Mouse (Mus musculus) gastrocnemius, postnatal 4 days (tissue): ENCODE measurements at regions not wholly inside any gene's neighbourhood (a gene's known extent, or its start where the extent isn't known, plus 50 kb on each side); places are given as distances from the start of the nearest gene placed in this dataset.

Experiments
- DNase-seq, 2 experiments: peaks; one replicate each; pipeline ENCODE4 v3.0.0; 2021 to 2022; ENCODE audit warnings: low spot score in 2 of 2, mixed read lengths in 2 of 2

- no peak for DNase-seq
Observed at GRCm38 (mm10) chr3:131917734-131918534, 167.2 kb upstream of the Dkk2 start.

- peak in 1 of 2 experiments; percentile 37 for DNase-seq
Observed at GRCm38 (mm10) chr3:131919476-131919875, 165.6 kb upstream of the Dkk2 start.

GRCm38 (mm10) chr3:131921161-131921560 lies 163.9 kb upstream of the Dkk2 start:
- DNase-seq: peak in 1 of 2 experiments; percentile 12

- no peak for DNase-seq
Observed at GRCm38 (mm10) chr3:131922733-131923132, 162.4 kb upstream of the Dkk2 start.

DNA sequence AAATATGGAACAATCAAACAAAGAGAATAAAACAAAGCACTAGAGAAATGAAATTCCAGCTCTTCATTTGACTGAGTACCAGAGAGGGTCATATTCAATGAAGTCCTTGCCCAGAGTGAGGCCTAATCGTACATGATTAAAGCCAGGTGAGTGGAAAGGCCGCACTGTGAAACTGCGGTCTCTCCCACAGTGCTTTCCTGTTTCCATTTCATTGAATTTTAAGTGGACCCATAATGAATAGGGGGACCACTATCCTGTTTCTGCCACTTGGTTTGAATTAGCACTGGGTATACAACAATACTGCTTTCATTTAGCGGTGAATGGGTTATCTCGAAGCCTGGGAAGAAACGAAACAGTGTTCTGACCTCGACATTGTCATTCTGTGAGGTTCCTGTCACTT lies 144.2 kb upstream of the Dkk2 start:
- DNase-seq: no peak

GRCm38 (mm10) chr3:131941961-131942753 lies 142.9 kb upstream of the Dkk2 start:
- DNase-seq: no peak

DNA sequence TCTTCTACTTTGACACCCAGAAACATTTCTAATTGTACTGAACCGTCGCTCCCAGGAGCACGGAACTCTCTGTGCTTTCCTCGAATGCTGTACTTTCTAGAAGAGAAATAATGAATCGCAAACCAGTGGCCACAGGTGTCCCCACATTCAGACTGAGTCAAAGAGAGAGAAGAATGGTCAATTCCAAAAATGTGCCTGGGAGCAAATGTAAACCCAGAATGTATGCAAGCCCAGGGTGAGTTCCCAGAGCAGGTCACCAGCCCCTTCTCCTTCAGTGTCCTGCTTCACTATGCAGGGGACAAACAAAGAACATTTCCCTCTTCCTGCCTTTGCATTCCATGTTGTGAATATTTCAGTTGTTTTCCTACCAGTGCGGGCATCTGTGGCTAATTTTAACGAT lies 141.7 kb upstream of the Dkk2 start:
- no peak for DNase-seq

DNA sequence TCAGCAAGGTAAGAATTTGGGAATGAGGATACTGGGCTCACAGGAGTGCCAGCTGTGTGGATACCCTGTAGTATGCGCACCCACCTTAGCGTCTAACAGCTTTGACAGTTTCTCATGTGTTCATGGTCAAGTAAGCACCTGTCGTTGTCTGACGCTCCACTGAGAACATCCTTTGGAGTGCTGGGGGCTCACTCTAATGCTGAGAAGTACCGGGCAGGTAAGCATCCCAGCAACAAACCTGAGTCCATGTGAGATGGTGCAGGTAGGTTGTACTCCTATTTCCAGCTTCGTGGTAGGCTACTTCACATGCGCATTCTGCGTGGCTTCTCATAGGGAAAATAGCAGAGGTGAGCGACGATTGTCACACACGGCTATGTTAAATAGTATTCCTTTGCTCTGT lies 129.3 kb upstream of the Dkk2 start:
- DNase-seq: no peak

DNA sequence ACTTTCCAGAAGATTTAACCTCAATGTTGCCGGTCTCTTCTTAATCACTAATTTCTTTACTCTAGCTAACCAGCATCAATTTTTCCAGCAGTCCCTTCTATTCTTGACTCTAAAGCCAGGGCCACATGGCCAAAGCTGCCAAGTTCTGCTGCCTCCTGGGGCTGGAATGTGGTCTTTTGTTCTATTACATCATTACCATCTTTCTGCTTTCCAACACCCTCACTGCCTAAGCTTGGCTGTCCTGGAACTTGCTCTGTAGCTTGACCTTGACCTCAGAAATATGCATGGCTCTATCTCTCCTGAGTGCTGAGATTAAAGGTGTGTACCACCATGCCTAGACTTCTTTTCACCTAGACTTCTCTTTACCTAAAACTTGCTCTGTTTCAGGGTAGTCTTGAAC lies 124.5 kb upstream of the Dkk2 start:
- DNase-seq: no peak

DNA sequence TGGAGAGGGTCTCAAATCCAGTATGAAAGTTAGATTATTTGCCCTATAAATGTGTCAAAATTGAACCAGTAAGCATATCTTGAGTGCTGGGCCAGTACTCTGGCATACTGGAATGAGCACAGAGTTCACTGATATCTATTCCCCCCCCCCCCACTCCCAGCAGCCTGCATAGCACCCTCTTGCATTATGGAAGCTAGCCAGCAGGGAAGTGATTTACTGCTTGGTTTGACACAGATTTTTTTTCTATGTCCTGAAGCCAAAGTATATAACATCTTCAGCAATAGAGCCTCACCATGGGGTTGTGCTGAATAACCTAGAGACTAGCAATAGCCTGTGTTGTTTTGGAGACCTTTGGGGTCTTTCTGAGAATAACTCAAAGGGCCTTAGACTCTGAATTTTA lies 123.5 kb upstream of the Dkk2 start:
- no peak for DNase-seq

DNA sequence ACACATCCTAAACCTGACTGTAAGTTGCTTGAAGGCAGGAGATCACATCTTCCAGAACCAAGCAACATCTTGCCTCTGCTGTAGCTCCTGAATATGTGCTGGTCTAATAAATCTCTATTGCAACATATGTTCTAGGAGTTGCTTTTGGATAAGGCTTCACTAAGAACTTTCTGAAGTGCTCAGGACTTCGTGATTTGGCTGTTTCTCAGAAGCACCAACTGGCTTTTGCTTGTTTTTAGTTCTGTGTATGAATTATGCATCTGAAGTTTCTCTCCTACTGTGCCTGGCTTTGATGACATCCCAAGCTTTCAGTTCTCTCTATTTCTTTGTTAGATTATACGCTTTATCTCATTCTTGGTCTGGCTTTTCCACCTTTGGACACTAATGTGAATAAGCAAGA lies 122.2 kb upstream of the Dkk2 start:
- no peak for DNase-seq

- no peak for DNase-seq
Observed at GRCm38 (mm10) chr3:131964952-131965351, 120.1 kb upstream of the Dkk2 start.

GRCm38 (mm10) chr3:131965456-131966160 lies 119.5 kb upstream of the Dkk2 start:
- no peak for DNase-seq

- DNase-seq: no peak
Observed at GRCm38 (mm10) chr3:131967288-131967687, 117.8 kb upstream of the Dkk2 start.

GRCm38 (mm10) chr3:131970827-131971226 lies 114.3 kb upstream of the Dkk2 start:
- DNase-seq: no peak

DNA sequence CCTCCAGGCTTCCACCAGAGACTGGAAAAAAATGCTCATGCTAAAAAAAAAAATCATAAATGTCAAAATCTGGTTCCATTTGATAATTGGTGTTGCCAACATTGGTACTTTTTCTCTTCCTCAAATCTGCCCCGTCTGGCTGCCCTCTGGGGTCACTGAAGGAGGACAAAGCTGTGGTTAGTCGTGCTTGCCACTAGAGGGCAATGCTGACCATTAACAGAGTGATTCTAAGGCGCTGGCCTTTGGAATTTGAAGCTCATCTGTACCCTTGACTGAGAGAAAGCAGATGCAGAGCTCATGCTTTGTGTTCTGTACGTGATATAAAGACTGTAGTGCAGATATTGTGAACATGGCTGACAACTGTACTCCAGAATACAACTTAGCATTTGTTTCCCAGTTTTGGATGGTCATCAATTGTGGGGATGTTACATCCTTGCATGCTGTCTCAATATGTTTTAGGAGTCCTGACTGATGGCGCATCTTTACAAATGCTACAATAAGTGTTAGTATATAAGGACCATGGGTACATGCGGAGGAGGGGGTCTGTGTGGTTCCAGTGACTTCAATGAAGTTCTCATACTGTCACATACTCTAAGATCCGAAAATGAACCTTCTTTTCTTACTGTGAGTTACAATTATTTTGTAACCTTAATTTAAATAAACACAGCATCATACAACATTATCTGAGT lies 109.0 kb upstream of the Dkk2 start:
- DNase-seq: peak in 1 of 2 experiments; percentile 49

- DNase-seq: no peak
Observed at GRCm38 (mm10) chr3:131983292-131983691, 101.8 kb upstream of the Dkk2 start.

- DNase-seq: no peak
Observed at GRCm38 (mm10) chr3:131998838-131999613, 86.1 kb upstream of the Dkk2 start.

DNA sequence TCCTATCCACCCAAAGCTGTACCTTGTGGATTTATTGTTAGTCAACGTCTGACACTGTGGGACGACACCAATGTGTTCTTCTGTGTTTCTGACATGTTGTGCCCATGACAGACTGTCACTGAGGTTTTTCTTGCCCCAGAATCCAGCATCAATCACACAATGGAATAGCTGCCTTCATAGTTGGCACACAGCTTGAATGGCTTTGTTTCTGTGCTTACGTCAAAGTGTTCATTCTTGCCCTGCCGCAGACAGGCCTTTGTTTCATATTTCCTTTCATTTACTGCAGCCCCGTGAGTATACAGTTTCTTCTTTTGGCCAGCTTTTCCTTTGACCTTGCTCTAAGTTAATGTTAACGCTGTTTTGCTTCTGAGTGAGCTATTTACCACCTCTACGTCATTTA lies 78.9 kb upstream of the Dkk2 start:
- DNase-seq: no peak

- no peak for DNase-seq
Observed at GRCm38 (mm10) chr3:132006912-132007311, 78.2 kb upstream of the Dkk2 start.

GRCm38 (mm10) chr3:132007356-132007755 lies 77.7 kb upstream of the Dkk2 start:
- DNase-seq: no peak
